Mouse (Mus musculus): ENCODE data around the gene AW549877.

AW549877 gene

DNA sequence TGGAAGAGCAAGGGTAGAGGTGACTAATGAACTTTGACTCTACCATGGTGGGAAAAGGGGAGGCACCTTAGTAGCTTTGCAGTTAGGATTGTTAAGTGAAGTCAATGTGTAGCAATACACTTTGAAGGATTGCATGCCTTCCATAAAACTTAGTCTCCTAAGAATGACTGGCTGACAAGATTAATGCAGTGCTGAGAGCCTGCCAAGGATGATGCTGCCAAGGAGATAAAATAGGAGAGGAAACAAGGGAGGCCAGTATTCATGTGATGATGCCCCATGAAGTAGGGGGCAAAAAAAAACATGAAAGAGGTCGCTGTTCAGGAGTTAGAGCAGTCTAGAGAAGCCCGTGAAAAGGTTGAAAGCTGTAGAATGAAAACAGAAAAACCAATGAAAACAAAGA, 10.7 kb downstream of the AW549877 start:
- DNase-seq (ENCODE audit: low spot score in 2 of 2): no peak

- no peak for DNase-seq (ENCODE audit: low spot score in 2 of 2)
These were observed 12.8 kb downstream of the AW549877 start for GRCm38 (mm10) chr15:3982732-3983131.

- no peak for DNase-seq (ENCODE audit: low spot score in 2 of 2)
These were observed 15.7 kb downstream of the AW549877 start for GRCm38 (mm10) chr15:3979871-3980270.

GRCm38 (mm10) chr15:3979061-3979848, 16.3 kb downstream of the AW549877 start, which contains the start of gene Fbxo4:
Gene Fbxo4, minus strand, starts transcription at chr15:3979573.
- peak; percentile 81 to 85 for DNase-seq (ENCODE audit: low spot score in 2 of 2)

GRCm38 (mm10) chr15:3978279-3978678, 17.3 kb downstream of the AW549877 start:
- no peak for DNase-seq (ENCODE audit: low spot score in 2 of 2)

DNA sequence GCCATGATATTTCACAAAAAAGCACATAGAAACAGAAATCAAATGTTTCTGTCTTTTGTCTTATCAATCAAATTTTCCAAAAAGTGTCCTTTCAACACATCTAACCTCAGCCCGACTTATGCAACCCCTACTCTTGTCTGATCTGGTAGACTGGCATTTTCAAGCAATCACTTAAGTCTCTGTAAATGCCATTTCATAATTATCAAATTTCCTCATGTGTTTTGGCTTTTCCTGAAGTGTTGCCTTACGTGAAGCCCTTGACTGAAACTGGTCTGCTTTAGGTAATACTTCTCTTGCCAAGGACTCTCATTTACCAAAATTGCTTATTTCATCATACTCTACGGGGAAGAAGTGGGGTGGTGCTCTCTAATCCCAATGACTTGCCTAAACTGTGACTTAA, 22.2 kb downstream of the AW549877 start:
- DNase-seq (ENCODE audit: low spot score in 2 of 2): no peak

- no peak for DNase-seq (ENCODE audit: low spot score in 2 of 2)
These were observed 25.4 kb downstream of the AW549877 start for GRCm38 (mm10) chr15:3970193-3970592.

DNA sequence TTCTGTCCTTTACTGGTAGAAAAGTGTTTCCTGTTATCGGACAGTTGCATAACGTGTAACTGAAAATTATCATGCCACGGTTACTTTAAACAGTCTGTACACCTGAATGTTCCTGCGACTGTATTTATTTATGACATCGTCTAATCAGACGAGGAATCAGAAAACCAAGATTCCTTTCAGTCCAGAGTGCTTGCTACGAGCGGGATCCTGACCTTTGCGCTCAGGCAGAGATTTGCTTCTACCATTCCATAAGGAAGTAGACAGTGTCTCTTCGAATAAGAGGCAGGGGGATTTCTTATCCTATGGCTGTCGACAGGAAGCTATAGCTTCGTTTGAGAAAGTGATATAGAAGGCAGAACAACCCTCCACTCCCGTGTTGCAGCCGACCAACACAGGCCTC, 25.8 kb downstream of the AW549877 start:
- no peak for DNase-seq (ENCODE audit: low spot score in 2 of 2)

- DNase-seq (ENCODE audit: low spot score in 2 of 2): no peak
These were observed 33.3 kb downstream of the AW549877 start for GRCm38 (mm10) chr15:3962251-3962650.

DNA sequence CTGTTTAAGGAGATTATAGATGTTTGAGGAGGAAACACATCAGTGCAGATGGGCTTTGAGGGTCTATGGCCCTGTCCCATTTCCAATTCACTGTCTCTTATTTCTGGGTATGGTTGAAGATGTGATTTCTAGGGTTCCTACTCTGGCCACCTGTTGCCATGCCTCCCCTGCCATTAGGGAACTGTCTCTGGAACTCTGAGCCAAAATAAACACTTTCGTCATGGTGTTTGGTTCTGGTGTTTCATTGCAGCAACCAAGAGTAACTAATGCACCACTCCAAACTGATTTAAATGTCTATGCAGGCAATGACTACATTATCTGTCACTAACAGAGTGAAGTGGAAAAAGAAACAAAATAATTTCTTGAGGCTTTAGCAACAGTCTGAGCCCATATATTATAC, 35.5 kb downstream of the AW549877 start:
- DNase-seq (ENCODE audit: low spot score in 2 of 2): no peak

- DNase-seq (ENCODE audit: low spot score in 2 of 2): peak in 1 of 2 experiments; percentile 25
These were observed 37.6 kb downstream of the AW549877 start for GRCm38 (mm10) chr15:3957982-3958381.

- no peak for DNase-seq (ENCODE audit: low spot score in 2 of 2)
These were observed 40.6 kb downstream of the AW549877 start for GRCm38 (mm10) chr15:3954971-3955370.

DNA sequence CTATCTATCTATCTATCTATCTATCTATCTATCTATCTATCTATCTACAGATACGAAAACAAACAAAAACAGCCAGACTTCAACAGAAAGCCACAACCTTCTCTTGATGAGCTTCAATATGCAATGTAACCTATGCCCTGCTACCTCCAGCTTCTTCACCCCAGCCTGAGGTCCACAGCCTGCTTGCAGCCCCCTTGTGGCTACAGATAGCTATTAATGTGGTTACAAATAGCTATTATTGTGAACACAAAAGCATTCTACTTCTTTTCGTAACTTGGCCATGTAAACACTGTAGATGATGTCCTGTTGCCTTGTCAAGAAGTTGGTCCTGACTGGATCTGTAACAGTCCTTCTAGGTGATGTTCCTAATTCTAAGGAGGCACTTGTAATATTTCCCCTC, 57.4 kb downstream of the AW549877 start:
- DNase-seq (ENCODE audit: low spot score in 2 of 2): no peak

GRCm38 (mm10) chr15:3936056-3936455, 59.5 kb downstream of the AW549877 start:
- no peak for DNase-seq (ENCODE audit: low spot score in 2 of 2)

DNA sequence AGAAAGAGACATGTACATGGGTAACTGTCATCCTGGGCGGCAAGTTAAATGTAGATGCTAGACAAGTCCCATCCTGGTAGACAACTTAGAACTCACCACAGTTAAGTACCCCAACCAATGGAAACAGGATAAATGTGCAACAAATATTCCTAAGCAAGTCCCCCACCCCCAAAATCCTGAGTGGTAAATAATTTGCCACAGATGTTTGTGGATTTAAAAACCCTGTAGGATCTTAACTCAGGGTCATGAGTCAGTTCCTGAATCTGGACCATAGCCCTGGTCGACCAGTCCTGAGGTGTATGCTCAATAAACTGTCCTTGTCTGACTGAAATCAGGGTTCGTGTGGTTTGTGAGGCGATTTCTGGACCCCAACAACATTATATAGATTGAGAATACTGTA, 62.1 kb downstream of the AW549877 start:
- no peak for DNase-seq (ENCODE audit: low spot score in 2 of 2)

All from urinary bladder, adult 18-20 months (tissue).